Mouse (Mus musculus): ENCODE results near the gene Cd53. TPM values are rescaled to one million over a fixed set of nuclear protein-coding genes. Genes with fewer than 3 reads are reported as not detected.

The Cd53 gene
- polyA plus RNA-seq, 1 experiment from 2014 or later = 4.9 TPM

DNA sequence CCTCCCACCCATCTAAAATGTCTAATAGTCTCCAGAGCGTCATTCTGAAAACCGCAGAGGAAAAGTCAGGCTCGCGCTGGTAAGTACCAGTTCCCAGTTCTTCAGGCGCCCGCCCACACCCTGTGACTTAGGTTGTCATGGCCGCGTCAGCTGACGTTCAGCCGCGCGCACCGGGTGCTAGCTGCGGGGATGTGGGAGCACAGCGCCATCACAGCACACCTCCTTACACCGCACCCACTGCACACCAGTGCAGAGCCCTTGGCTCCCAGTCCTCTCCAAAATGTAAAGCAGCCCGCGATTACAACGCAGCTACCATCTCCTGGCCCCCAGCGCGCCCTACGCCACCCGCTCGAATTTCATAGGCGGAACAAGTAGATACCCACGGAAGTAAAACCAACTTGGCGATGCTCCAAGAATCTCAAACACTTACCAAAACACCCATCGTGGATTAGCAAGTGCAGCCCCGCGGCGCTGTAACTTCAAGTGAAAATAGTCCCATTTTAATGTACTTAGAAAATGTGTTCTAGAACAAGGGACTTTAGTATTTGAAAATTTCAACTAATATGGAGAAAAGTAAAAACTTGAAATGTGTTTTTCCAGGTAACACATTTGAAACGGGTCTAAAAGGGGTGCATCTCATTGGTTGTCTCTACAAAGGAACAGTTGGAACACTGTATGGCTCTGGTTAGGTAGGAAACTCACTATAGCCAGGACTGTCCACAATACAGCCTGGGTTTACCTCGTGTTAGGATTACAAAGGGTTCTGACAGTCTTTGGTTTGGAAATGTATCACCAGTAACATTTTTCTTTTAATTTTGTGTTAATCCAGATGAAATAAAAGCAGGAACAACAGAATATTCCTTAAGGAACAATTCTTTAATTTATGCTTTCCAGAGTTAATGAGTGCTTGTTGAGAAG, 67.7 kb downstream of the Cd53 start:
- Histone ChIP-seq H3K4me2 (peak overlapping the region; percentile 65), H3K27me3 (no peaks in the 10 kb centered on the region), H3K36me3 (no peaks in the 10 kb centered on the region), H3K9ac (peak overlapping the region; percentile 70), H3K4me3 (peak overlapping the region; percentile 64), H3K27ac (peak overlapping the region; percentile 94), H3K4me1 (no peaks in the 10 kb centered on the region), H3K9me3 (peaks cover 10% of the 10 kb centered on the region)
- WGBS = 2% methylated on average over 33 of the region's 33 CpGs
- peak; percentile 86 for ATAC-seq (ENCODE audit: insufficient number of reproducible peaks, insufficient read depth, low FRiP score, low TSS enrichment, low read depth)

DNA sequence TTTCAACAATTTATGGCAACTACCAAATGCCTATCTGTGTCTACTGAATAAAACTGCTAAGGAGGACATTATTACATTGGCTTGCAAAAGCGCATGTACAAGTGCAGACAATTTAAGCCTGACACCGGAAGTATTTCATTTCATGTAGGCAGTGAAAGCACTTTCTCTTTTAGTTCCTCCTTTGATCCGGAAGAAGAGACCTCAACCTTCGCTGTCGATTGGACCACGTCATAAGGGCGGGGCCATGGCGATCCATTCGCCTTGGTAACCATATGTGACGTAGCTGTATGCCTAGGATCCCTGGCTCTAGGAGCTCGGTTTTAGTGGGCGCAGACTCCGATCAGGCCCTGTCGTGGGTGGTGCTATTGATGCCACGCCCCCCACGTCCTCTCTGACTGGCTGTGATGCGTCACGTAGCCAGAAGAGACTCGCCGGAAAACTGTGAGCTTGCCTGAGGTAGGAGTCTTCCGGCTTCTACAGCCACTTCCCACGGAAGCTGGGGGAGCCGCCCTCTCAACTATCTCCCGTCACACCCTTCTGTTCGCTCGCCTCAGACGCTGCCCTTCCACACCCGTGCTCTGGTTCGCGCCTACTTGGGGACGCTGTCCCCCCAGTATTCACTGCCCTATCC, 68.4 kb downstream of the Cd53 start:
- H3K27ac ChIP-seq = peak overlapping the region; percentile 94
- H3K9ac ChIP-seq = peak overlapping the region; percentile 70
- peaks cover 7% of the 10 kb centered on the region for H3K9me3 ChIP-seq
- H3K4me2 ChIP-seq = peak overlapping the region; percentile 65
- peak overlapping the region; percentile 64 for H3K4me3 ChIP-seq
- H3K27me3 ChIP-seq = no peaks in the 10 kb centered on the region
- H3K4me1 ChIP-seq = no peaks in the 10 kb centered on the region
- H3K36me3 ChIP-seq = no peaks in the 10 kb centered on the region
- ATAC-seq (ENCODE audit: insufficient number of reproducible peaks, insufficient read depth, low FRiP score, low TSS enrichment, low read depth) = peak; percentile 99
- under 1% methylated on average over 31 of the region's 31 CpGs for WGBS

Other genes with a start within 250 kb of the Cd53 start
- 41.0 and 41.3 TPM in 2 replicates for gene Dram2, start 242.4 kb downstream of the Cd53 start, polyA plus RNA-seq (2015; fragmentation: Nextera tagmentation; extraction: Ambion mirVana)
- 55.4 and 60.9 TPM in 2 replicates for gene Cept1, start 242.3 kb downstream of the Cd53 start, polyA plus RNA-seq (2015; fragmentation: Nextera tagmentation; extraction: Ambion mirVana)
- 15.5 and 18.9 TPM in 2 replicates for gene Lrif1, start 105.2 kb downstream of the Cd53 start, polyA plus RNA-seq (2015; fragmentation: Nextera tagmentation; extraction: Ambion mirVana)
- not detected in 2 replicates for gene Olfr266, start 36.1 kb upstream of the Cd53 start, polyA plus RNA-seq (2015; fragmentation: Nextera tagmentation; extraction: Ambion mirVana)
- 1.1 and 1.3 TPM in 2 replicates for gene Kcna3, start 246.0 kb upstream of the Cd53 start, polyA plus RNA-seq (2015; fragmentation: Nextera tagmentation; extraction: Ambion mirVana)